24 mouse cellular contexts compared by ENCODE assay signal in genomic region chr1:74394311-74394710, GRCm38 (mm10). TPM values are rescaled to one million over a fixed set of nuclear protein-coding genes. Genes with fewer than 3 reads are reported as not detected.
A peak's percentile ranks its signal among the peaks of the same experiment; 100 is the strongest.
DNase-seq lines count a peak whose midpoint lies in the region; ATAC-seq and TF ChIP-seq lines count a peak whose summit lies in the region.
"Had no signal": no experiment of that assay in that cellular context is flagged by ENCODE, and none has a peak within 500 bp of the region (broad histone marks: within the 10 kb centered on the region; RNA-seq: fewer than 3 reads in every experiment).

No protein-coding gene starts in this region.

- no peak for TF ChIP-seq POLR2A in liver, adult 2 months (IDR thresholded peaks at IDR 0.05; ENCODE audit: extremely low read depth, insufficient read depth, low read length)

- H3K9ac ChIP-seq in liver, adult 2 months (ENCODE audit: low read depth, low read length): no peak overlapping the region; the same call in 1 of the 2 replicates
- H3K9ac ChIP-seq in liver, embryonic 13.5 days: peak overlapping the region; percentile 98
- H3K9ac ChIP-seq: forebrain, embryonic 13.5 days; hindbrain, embryonic 13.5 days had no signal

- DNase-seq in cerebellum, adult 11-12 months: peak; percentile 40
- DNase-seq in cerebellum, postnatal 10 days: no peak
- peak; percentile 94 for DNase-seq in heart, adult 11 months
- no peak for DNase-seq in heart, postnatal 36 days
- DNase-seq in liver, adult 2 months (ENCODE audit: extremely low read depth, low read depth, low spot score): no peak
- DNase-seq in liver: no peak
- no peak for DNase-seq in liver, embryonic 13.5 days
- DNase-seq in right cerebral cortex, postnatal 4 days: no peak
- DNase-seq: adrenal gland, postnatal 36 days; cerebellum, adult 2 months; gastrocnemius, postnatal 14 days; kidney, postnatal 36 days; left cerebral cortex, postnatal 4 days; lung, adult 2 months; lung, postnatal 36 days; right cerebral cortex, postnatal 25 days had no signal

- H3K79me2 ChIP-seq in liver, adult 2 months (ENCODE audit: control insufficient read depth, insufficient read depth, low read length): peaks cover 17% of the 10 kb centered on the region; the same call in 1 of the 2 replicates

- WGBS in liver, adult 2 months: 84% methylated on average over 9 of the region's 9 CpGs
- WGBS in liver, embryonic 13.5 days (ENCODE audit: insufficient replicate concordance): 83% methylated on average over 9 of the region's 9 CpGs

- intact Hi-C loops in heart, postnatal 36 days (cut with DNase I): loop anchor here (10.0 kb wide), 2 partner anchors 190 to 480 kb away; partner anchors contain the start of genes Bcs1l and Zfp142

- TF ChIP-seq CTCF in liver, adult 2 months (IDR thresholded peaks at IDR 0.05; ENCODE audit: low read depth, low read length): no peak

- H3K36me3 ChIP-seq in liver, adult 2 months (ENCODE audit: control insufficient read depth, insufficient read depth, low read length): peaks cover 11% of the 10 kb centered on the region; the same call in 1 of the 2 replicates
- H3K36me3 ChIP-seq in liver, embryonic 13.5 days: peaks cover 27% of the 10 kb centered on the region

- no peaks in the 10 kb centered on the region for H3K9me3 ChIP-seq in liver, embryonic 13.5 days (replicated peaks)
- H3K9me3 ChIP-seq: forebrain, embryonic 13.5 days; hindbrain, embryonic 13.5 days had no signal

- peak overlapping the region; percentile 96; the same call in 1 of the 2 replicates for H3K4me2 ChIP-seq in liver, embryonic 13.5 days
- H3K4me2 ChIP-seq: forebrain, embryonic 13.5 days had no signal

- H3K4me3 ChIP-seq in liver, adult 2 months (ENCODE audit: insufficient read depth, low read depth, low read length): no peak overlapping the region
- H3K4me3 ChIP-seq in liver, embryonic 13.5 days (replicated peaks): no peak overlapping the region
- H3K4me3 ChIP-seq: forebrain, embryonic 13.5 days; hindbrain, embryonic 13.5 days; left cerebral cortex, adult 2 months had no signal

- peak overlapping the region; percentile 81; the same call in 1 of the 2 replicates for H3K27ac ChIP-seq in liver, adult 2 months (replicated peaks; ENCODE audit: insufficient read depth, low read depth, low read length)
- peak overlapping the region; percentile 97 for H3K27ac ChIP-seq in liver, embryonic 13.5 days
- H3K27ac ChIP-seq: forebrain, embryonic 13.5 days; hindbrain, embryonic 13.5 days; left cerebral cortex, adult 2 months had no signal

- ATAC-seq in liver, embryonic 13.5 days (ENCODE audit: low read depth): no peak
- ATAC-seq: CD4-positive, CD25-positive, alpha-beta regulatory T cell, adult 4 months; forebrain, embryonic 13.5 days; intestine, embryonic 16.5 days had no signal

- no peaks in the 10 kb centered on the region for H3K27me3 ChIP-seq in liver, adult 2 months (ENCODE audit: control insufficient read depth, insufficient read depth, low read length)
- no peaks in the 10 kb centered on the region for H3K27me3 ChIP-seq in liver, embryonic 13.5 days

- H3K4me1 ChIP-seq in liver, adult 2 months (ENCODE audit: control insufficient read depth, insufficient read depth, low read length): peaks cover 24% of the 10 kb centered on the region
- H3K4me1 ChIP-seq in liver, embryonic 13.5 days (replicated peaks): peaks cover 76% of the 10 kb centered on the region

RNA-seq across cellular contexts. Expression of gene Ctdsp1, which starts 3.0 kb away (rescaled TPM):
- total RNA-seq in heart, postnatal 36 days (2021): 100 to 1,000 TPM; 127 to 133 TPM
- total RNA-seq in liver, adult 2 months (2014; rRNA removed): 27.1 and 41.9 TPM in 2 replicates
- 167 and 185 TPM in 2 replicates for polyA plus RNA-seq in liver, adult 2 months (2012; rRNA removed)
- polyA plus RNA-seq in liver, embryonic 13.5 days (2015; fragmentation: Nextera tagmentation; extraction: Ambion mirVana): 33.1 and 35.6 TPM in 2 replicates

RNA-seq across cellular contexts. Expression of gene Vil1, which starts 14.9 kb away (rescaled TPM):
- total RNA-seq in heart, postnatal 36 days (2021): 1 to 10 TPM in 1 of 2 experiments, under 1 TPM in 1; 0.86 to 1.3 TPM
- total RNA-seq in liver, adult 2 months (2014; rRNA removed): 0.13 and 0.18 TPM in 2 replicates
- polyA plus RNA-seq in liver, adult 2 months (2012; rRNA removed): 0.22 and 0.26 TPM in 2 replicates
- 0.62 and 0.90 TPM in 2 replicates for polyA plus RNA-seq in liver, embryonic 13.5 days (2015; fragmentation: Nextera tagmentation; extraction: Ambion mirVana)
- total RNA-seq: megakaryocyte-erythroid progenitor cell, adult 5-6 weeks; neutrophil, adult 5-6 weeks had no signal

RNA-seq across cellular contexts. Expression of gene Slc11a1, which starts 19.3 kb away (rescaled TPM):
- total RNA-seq in heart, postnatal 36 days (2021): 1 to 10 TPM; 4.7 to 5.5 TPM
- total RNA-seq in liver, adult 2 months (2014; rRNA removed): 17.5 and 23.4 TPM in 2 replicates
- 10.8 and 21.4 TPM in 2 replicates for polyA plus RNA-seq in liver, adult 2 months (2012; rRNA removed)
- 9.6 and 10.0 TPM in 2 replicates for polyA plus RNA-seq in liver, embryonic 13.5 days (2015; fragmentation: Nextera tagmentation; extraction: Ambion mirVana)
- polyA plus RNA-seq: G1E had no signal

RNA-seq across cellular contexts. Expression of gene Catip, which starts 32.4 kb away (rescaled TPM):
- total RNA-seq in heart, postnatal 36 days (2021): under 1 TPM; 0.19 to 0.41 TPM
- 0.09 TPM in 1 of 2 replicates, not detected in the other for total RNA-seq in liver, adult 2 months (2014; rRNA removed)
- 0.09 TPM in 1 of 2 replicates, not detected in the other for polyA plus RNA-seq in liver, adult 2 months (2012; rRNA removed)
- polyA plus RNA-seq in liver, embryonic 13.5 days (2015; fragmentation: Nextera tagmentation; extraction: Ambion mirVana): 0.08 and 0.13 TPM in 2 replicates
- total RNA-seq: megakaryocyte-erythroid progenitor cell, adult 5-6 weeks; neutrophil, adult 5-6 weeks had no signal
- polyA plus RNA-seq: G1E had no signal

Comparison
In these comparisons a context has a peak if more than half of its experiments do, and no peak if none do; other contexts are left out.
1. DNase-seq: peak in cerebellum, adult 11-12 months (single experiment) and heart, adult 11 months (single experiment); none in cerebellum, postnatal 10 days (0 of 2), heart, postnatal 36 days (0 of 2), liver, adult 2 months (single experiment), liver (single experiment), liver, embryonic 13.5 days (single experiment) and right cerebral cortex, postnatal 4 days (single experiment).